Mouse (Mus musculus): ENCODE data around the gene Adcy5.
A peak's percentile ranks its signal among the peaks of the same experiment; 100 is the strongest.

The Adcy5 gene

GRCm38 (mm10) chr16:35205681-35206080, 51.0 kb downstream of the Adcy5 start:
- no peak for DNase-seq (ENCODE audit: low read depth)

GRCm38 (mm10) chr16:35206426-35206825, 51.7 kb downstream of the Adcy5 start:
- DNase-seq (ENCODE audit: low read depth): no peak

GRCm38 (mm10) chr16:35208796-35209195, 54.1 kb downstream of the Adcy5 start:
- DNase-seq (ENCODE audit: low read depth): no peak

GRCm38 (mm10) chr16:35209753-35210152, 55.1 kb downstream of the Adcy5 start:
- no peak for DNase-seq (ENCODE audit: low read depth)

GRCm38 (mm10) chr16:35215047-35215446, 60.4 kb downstream of the Adcy5 start:
- no peak for DNase-seq (ENCODE audit: low read depth)

- DNase-seq (ENCODE audit: low read depth): no peak
Measured at GRCm38 (mm10) chr16:35215498-35215897, 60.8 kb downstream of the Adcy5 start.

- DNase-seq (ENCODE audit: low read depth): no peak
Measured at GRCm38 (mm10) chr16:35216826-35217491, 62.3 kb downstream of the Adcy5 start.

- no peak for DNase-seq (ENCODE audit: low read depth)
Measured at GRCm38 (mm10) chr16:35220412-35220811, 65.7 kb downstream of the Adcy5 start.

GRCm38 (mm10) chr16:35221581-35221980, 66.9 kb downstream of the Adcy5 start:
- DNase-seq (ENCODE audit: low read depth): no peak

- DNase-seq (ENCODE audit: low read depth): no peak
Measured at GRCm38 (mm10) chr16:35223930-35224329, 69.3 kb downstream of the Adcy5 start.

- DNase-seq (ENCODE audit: low read depth): no peak
Measured at GRCm38 (mm10) chr16:35224716-35225115, 70.0 kb downstream of the Adcy5 start.

GRCm38 (mm10) chr16:35229582-35229981, 74.9 kb downstream of the Adcy5 start:
- DNase-seq (ENCODE audit: low read depth): no peak

GRCm38 (mm10) chr16:35232153-35232750, 77.6 kb downstream of the Adcy5 start:
- DNase-seq (ENCODE audit: low read depth): no peak

- no peak for DNase-seq (ENCODE audit: low read depth)
Measured at GRCm38 (mm10) chr16:35233329-35233728, 78.7 kb downstream of the Adcy5 start.

GRCm38 (mm10) chr16:35237091-35237490, 82.4 kb downstream of the Adcy5 start:
- no peak for DNase-seq (ENCODE audit: low read depth)

- DNase-seq (ENCODE audit: low read depth): no peak
Measured at GRCm38 (mm10) chr16:35239318-35239965, 84.8 kb downstream of the Adcy5 start.

GRCm38 (mm10) chr16:35239966-35240730, 85.5 kb downstream of the Adcy5 start:
- DNase-seq (ENCODE audit: low read depth): no peak

GRCm38 (mm10) chr16:35247364-35247763, 92.7 kb downstream of the Adcy5 start:
- DNase-seq (ENCODE audit: low read depth): no peak

GRCm38 (mm10) chr16:35248825-35249224, 94.1 kb downstream of the Adcy5 start:
- no peak for DNase-seq (ENCODE audit: low read depth)

GRCm38 (mm10) chr16:35249763-35250162, 95.1 kb downstream of the Adcy5 start:
- DNase-seq (ENCODE audit: low read depth): no peak

- DNase-seq (ENCODE audit: low read depth): no peak
Measured at GRCm38 (mm10) chr16:35251690-35252089, 97.0 kb downstream of the Adcy5 start.

- no peak for DNase-seq (ENCODE audit: low read depth)
Measured at GRCm38 (mm10) chr16:35252967-35253366, 98.3 kb downstream of the Adcy5 start.

- peak; percentile 14 for DNase-seq (ENCODE audit: low read depth)
Measured at GRCm38 (mm10) chr16:35255981-35256380, 101.3 kb downstream of the Adcy5 start.
